Mouse (Mus musculus): Measurements from ENCODE around the gene Bcor.

DNA sequence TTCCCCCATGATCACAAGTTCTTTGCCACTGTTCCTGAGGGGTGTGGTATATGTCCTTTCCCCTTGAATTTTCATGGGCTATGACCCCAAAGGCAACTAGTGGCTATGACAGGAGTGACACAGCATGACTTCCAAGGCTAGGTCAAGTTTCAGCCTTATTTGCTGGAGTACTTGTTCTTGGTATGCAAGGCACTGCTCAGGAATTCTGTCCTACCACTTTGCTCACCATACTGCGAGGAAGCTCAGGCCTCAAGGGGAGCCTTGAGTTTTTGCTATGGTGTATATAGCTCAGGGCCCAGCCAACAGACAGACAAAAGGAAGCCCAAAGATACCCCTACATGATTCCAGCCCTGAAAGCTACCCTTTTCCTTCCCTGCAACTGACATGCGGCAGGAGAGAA is 13.9 kb downstream of the Bcor start:
- TF ChIP-seq ZNF384 (IDR thresholded peaks at IDR 0.05; ENCODE audit: low read depth, low read length) (no peak), HCFC1 (IDR thresholded peaks at IDR 0.05; ENCODE audit: borderline replicate concordance, insufficient read depth, low read length) (no peak)
